Mouse (Mus musculus) urinary bladder, adult 18-20 months (tissue): ENCODE data around the gene Vps41.

ENCODE experiments used
- DNase-seq, 2 experiments: peaks; one replicate each; pipeline ENCODE4 v3.0.0; 2022; ENCODE audit warnings: low spot score in 2 of 2, mixed read lengths in 2 of 2

Gene Vps41

GRCm38 (mm10) chr13:18868825-18869224 is 151.7 kb downstream of the Vps41 start:
- no peak for DNase-seq

DNA sequence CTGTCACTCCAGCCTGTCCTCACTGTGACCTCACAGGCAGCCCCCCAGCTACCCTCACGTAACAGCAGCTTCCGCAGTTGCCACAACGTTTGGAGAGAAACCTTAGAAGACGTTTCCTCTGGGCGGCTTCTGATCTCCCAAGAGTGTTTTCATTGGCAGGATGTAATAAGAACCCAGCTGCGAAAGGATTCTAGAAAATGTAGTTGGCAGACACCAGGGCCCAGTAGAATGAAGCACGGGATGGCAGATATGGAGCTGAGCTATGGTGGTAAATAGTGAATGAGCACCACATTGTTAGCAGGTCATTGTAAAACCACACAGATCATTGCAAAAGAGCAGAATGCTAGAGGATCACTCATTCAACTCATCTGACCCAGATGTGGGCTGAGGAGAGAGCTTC is 158.2 kb downstream of the Vps41 start:
- DNase-seq, result no peak

GRCm38 (mm10) chr13:18892910-18893309 is 175.8 kb downstream of the Vps41 start:
- DNase-seq, result no peak

DNA sequence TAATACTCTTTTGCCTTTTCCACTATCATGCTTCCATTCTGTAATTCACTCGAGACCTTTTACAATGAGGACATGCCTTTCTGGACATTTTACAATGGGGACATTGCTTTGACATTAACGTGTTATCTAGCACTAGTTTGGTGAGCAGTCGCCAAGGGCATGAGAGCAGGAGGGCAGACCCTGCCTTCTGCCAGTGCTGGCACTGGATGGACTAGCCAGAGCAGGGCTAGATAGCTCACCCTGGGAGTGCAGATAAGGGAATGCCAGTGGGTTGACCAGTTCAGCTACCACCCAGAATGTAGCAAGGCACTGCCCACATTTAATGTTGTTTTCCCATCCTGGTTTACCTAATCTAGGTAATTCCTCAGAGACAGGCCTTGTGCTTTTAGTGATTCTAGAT is 179.7 kb downstream of the Vps41 start:
- no peak for DNase-seq

DNA sequence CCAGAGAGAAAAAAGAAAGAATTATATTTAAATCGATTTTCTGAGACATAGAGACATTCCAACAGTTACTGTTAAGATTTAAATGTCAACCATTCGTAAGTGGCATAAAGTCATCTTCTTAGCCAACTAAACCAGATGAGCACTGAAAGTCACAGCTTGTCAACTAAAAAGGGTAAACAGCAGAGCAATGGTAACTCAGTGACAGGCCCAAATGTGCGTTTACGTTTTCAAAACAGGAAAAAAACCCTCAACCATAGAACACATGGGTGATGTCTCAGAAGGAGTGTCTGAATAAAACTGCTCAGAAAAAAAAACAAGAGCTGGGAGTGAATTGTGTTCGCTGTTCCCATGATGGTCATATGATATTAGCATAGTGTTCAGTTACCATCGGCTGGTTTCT is 186.5 kb downstream of the Vps41 start:
- DNase-seq, result no peak

GRCm38 (mm10) chr13:18914774-18915173 is 197.7 kb downstream of the Vps41 start:
- DNase-seq, result no peak
